Mouse (Mus musculus) lung, postnatal 0 days (tissue): ENCODE results near the gene Ankrd23.

Experiments
- CTCF ChIP-seq: IDR thresholded peaks from 2 replicates; pipeline ENCODE4 v1.5.1; 2016; ENCODE audit warnings: antibody characterized with exemption, mild to moderate bottlenecking
- EP300 ChIP-seq: IDR thresholded peaks from 2 replicates; pipeline ENCODE4 v1.6.1; 2016; ENCODE audit warnings: antibody characterized with exemption, mild to moderate bottlenecking, control low read depth

GRCm38 (mm10) chr1:36540807-36541206 is 4.1 kb upstream of the Ankrd23 start:
- TF ChIP-seq CTCF (no peak), EP300 (no peak)
